Mouse (Mus musculus): Measurements from ENCODE around the gene Snapin. TPM values are rescaled to one million over a fixed set of nuclear protein-coding genes. Genes with fewer than 3 reads are reported as not detected.

Gene Snapin
- polyA plus RNA-seq, 1 experiment from 2014 or later = 79.4 TPM

- ATAC-seq = peak; percentile 16
- Histone ChIP-seq H3K27ac (ENCODE audit: low read length) (peak overlapping the region; percentile 75), H3K4me3 (ENCODE audit: low read length) (no peak overlapping the region), H3K36me3 (ENCODE audit: control insufficient read depth, insufficient read depth, low read length) (no peaks in the 10 kb centered on the region), H3K4me1 (ENCODE audit: control insufficient read depth, insufficient read depth, low read length) (no peaks in the 10 kb centered on the region), H3K9ac (ENCODE audit: low read depth, low read length) (peak overlapping the region; percentile 53), H3K27me3 (replicated peaks; ENCODE audit: control insufficient read depth, insufficient read depth, low read length) (no peaks in the 10 kb centered on the region), H3K9me3 (ENCODE audit: control insufficient read depth, low read length) (no peaks in the 10 kb centered on the region), H3K4me2 (ENCODE audit: low read depth, low read length) (peak overlapping the region; percentile 47)
- 43% methylated on average over 7 of the region's 7 CpGs for WGBS
Measured at GRCm38 (mm10) chr3:90447123-90447494, 43.7 kb downstream of the Snapin start.

DNA sequence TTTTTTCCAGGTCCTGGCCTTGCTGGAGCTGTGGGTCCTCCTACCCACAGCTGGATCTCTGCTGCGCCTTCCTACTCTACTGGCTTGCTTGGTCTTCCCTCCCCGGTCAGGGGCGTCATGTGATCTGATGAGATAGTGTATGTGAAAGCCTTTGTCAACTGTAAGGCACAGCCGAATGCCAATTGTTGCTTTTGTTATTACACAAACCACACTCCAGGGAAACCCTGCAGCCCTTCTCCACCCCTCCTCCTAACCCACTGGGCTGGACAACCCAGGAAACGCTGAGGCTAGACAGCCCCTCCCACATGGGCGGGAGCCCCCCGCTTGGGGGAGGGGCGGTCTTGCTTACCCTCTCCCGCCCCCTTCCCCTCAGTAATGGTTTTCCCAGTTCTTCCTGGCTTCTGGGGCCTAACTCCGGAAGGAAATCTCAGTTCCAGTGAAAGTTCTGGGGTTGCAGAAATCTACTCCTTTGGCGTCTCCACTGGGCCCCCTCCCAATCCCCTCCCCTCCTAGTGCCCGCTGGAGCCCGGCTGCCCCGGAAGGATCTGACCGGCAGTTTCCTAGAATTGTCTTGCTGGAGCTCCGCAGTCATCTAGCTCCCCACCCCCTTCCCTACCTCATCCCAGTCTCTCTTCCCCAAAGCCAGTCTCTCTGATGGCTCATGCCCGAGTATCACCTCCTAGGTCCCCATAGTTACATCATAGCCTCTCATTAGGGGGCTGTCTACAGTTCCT lies 44.3 kb downstream of the Snapin start:
- peak overlapping the region; percentile 53 for H3K9ac ChIP-seq (ENCODE audit: low read depth, low read length)
- peak overlapping the region; percentile 75 for H3K27ac ChIP-seq (ENCODE audit: low read length)
- ATAC-seq = peak; percentile 94
- no peaks in the 10 kb centered on the region for H3K4me1 ChIP-seq (ENCODE audit: control insufficient read depth, insufficient read depth, low read length)
- no peaks in the 10 kb centered on the region for H3K9me3 ChIP-seq (ENCODE audit: control insufficient read depth, low read length)
- H3K4me2 ChIP-seq (ENCODE audit: low read depth, low read length) = peak overlapping the region; percentile 47
- H3K36me3 ChIP-seq (ENCODE audit: control insufficient read depth, insufficient read depth, low read length) = no peaks in the 10 kb centered on the region
- 1% methylated on average over 17 of the region's 17 CpGs for WGBS
- no peaks in the 10 kb centered on the region for H3K27me3 ChIP-seq (replicated peaks; ENCODE audit: control insufficient read depth, insufficient read depth, low read length)
- H3K4me3 ChIP-seq (ENCODE audit: low read length) = peak overlapping the region; percentile 31

DNA sequence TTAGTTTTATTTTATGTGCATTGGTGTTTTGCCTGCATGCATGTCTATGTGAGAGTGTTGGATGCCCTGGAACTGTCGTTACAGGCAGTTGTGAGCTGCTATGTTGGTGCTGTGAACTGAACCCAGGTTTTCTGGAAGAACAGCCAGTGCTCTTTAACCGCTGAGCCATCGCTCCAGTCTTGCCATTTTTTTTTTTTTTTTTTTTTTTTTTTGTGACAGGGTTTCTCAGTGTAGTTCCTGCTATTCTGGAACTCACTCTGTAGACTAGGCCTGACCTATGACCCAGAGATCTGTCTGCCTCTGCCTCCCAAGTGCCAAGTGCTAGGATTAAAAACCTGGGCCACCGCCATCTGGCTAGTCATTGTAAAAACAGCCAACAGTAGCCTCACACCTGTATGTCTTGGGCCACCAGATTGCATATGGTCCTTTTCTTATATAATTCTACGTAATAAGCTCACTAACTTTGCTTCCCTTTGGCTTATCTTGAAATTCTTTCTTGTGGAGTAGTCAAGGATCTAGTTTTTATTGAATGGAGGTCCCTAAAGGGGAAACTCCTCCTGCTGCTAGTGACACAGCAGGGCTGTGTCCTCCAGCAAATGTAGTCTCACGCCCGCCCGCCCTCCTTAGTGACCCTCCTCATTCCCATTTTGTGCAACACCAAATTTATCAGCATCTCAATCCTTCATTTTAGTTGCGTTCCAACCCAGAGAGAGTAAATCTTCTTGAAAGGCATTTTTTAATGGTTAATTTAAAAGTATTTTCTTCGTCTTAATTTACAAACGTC lies 45.2 kb downstream of the Snapin start:
- no peak for ATAC-seq
- 65% methylated on average over 11 of the region's 11 CpGs for WGBS
- Histone ChIP-seq H3K9ac (ENCODE audit: low read depth, low read length) (no peak overlapping the region), H3K27me3 (replicated peaks; ENCODE audit: control insufficient read depth, insufficient read depth, low read length) (no peaks in the 10 kb centered on the region), H3K36me3 (ENCODE audit: control insufficient read depth, insufficient read depth, low read length) (no peaks in the 10 kb centered on the region), H3K4me3 (ENCODE audit: low read length) (no peak overlapping the region), H3K27ac (ENCODE audit: low read length) (peak overlapping the region; percentile 64), H3K9me3 (ENCODE audit: control insufficient read depth, low read length) (no peaks in the 10 kb centered on the region), H3K4me1 (ENCODE audit: control insufficient read depth, insufficient read depth, low read length) (no peaks in the 10 kb centered on the region), H3K4me2 (ENCODE audit: low read depth, low read length) (peak overlapping the region; percentile 20; the same call in 1 of the 2 replicates)

DNA sequence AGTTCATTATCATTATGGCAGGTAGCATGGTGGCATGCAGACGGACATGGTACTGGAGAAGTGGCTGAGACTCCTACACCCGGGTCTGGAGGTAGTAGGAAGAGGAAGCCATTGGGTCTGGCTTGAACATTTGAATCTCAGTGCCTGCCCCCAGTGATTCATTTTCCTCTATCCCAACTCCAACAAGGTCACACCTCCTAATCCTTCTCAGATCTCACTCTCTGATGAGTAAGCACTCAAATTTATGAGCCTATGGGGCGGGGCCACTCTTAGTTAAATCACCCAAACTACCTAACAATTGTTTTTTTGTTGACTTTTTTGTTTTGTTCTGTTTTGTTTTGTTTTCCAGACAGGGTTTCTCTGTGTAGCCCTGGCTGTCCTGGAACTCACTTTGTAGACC lies 46.9 kb downstream of the Snapin start:
- no peaks in the 10 kb centered on the region for H3K9me3 ChIP-seq (ENCODE audit: control insufficient read depth, low read length)
- no peaks in the 10 kb centered on the region for H3K27me3 ChIP-seq (replicated peaks; ENCODE audit: control insufficient read depth, insufficient read depth, low read length)
- no peaks in the 10 kb centered on the region for H3K4me1 ChIP-seq (ENCODE audit: control insufficient read depth, insufficient read depth, low read length)
- no peak overlapping the region for H3K27ac ChIP-seq (ENCODE audit: low read length)
- H3K4me3 ChIP-seq (ENCODE audit: low read length) = no peak overlapping the region
- no peak for ATAC-seq
- no peak overlapping the region for H3K4me2 ChIP-seq (ENCODE audit: low read depth, low read length)
- no peak overlapping the region for H3K9ac ChIP-seq (ENCODE audit: low read depth, low read length)
- 93% methylated on average over 3 of the region's 3 CpGs for WGBS
- no peaks in the 10 kb centered on the region for H3K36me3 ChIP-seq (ENCODE audit: control insufficient read depth, insufficient read depth, low read length)

DNA sequence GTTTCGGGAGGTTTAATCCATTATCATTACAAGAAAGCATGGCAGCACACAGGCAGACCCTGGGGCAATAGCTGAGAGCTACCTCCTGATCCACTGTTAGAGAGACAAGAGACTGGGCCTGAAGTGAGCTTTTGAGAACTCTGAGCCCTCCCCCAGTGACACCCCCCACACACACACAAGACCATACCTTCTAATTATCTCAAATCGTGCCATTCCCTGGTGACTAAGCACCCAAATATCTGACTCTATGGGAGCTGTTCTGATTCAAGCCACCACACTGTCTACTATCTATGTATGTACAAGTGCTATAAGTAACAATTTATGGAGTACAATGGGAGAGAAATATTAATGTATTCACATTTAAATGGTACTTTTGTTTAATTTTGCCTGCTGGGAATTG lies 50.1 kb downstream of the Snapin start:
- 89% methylated on average over 2 of the region's 2 CpGs for WGBS
- H3K4me2 ChIP-seq (ENCODE audit: low read depth, low read length) = no peak overlapping the region
- H3K4me1 ChIP-seq (ENCODE audit: control insufficient read depth, insufficient read depth, low read length) = no peaks in the 10 kb centered on the region
- H3K36me3 ChIP-seq (ENCODE audit: control insufficient read depth, insufficient read depth, low read length) = no peaks in the 10 kb centered on the region
- no peak overlapping the region for H3K4me3 ChIP-seq (ENCODE audit: low read length)
- no peak overlapping the region for H3K9ac ChIP-seq (ENCODE audit: low read depth, low read length)
- ATAC-seq = no peak
- H3K9me3 ChIP-seq (ENCODE audit: control insufficient read depth, low read length) = no peaks in the 10 kb centered on the region
- no peaks in the 10 kb centered on the region for H3K27me3 ChIP-seq (replicated peaks; ENCODE audit: control insufficient read depth, insufficient read depth, low read length)
- H3K27ac ChIP-seq (ENCODE audit: low read length) = no peak overlapping the region

Other genes with a start within 250 kb of the Snapin start
- 16.0 and 18.9 TPM in 2 replicates for gene Creb3l4, start 247.5 kb downstream of the Snapin start, polyA plus RNA-seq (2015; fragmentation: Nextera tagmentation; extraction: Ambion mirVana)
- 94.5 and 127 TPM in 2 replicates for gene Slc39a1, start 242.9 kb downstream of the Snapin start, polyA plus RNA-seq (2015; fragmentation: Nextera tagmentation; extraction: Ambion mirVana)
- gene Crtc2, start 236.9 kb downstream of the Snapin start, polyA plus RNA-seq (2015; fragmentation: Nextera tagmentation; extraction: Ambion mirVana) = 19.1 and 20.1 TPM in 2 replicates
- 2.3 and 2.4 TPM in 2 replicates for gene Dennd4b, start 225.8 kb downstream of the Snapin start, polyA plus RNA-seq (2015; fragmentation: Nextera tagmentation; extraction: Ambion mirVana)
- gene Gatad2b, start 197.9 kb downstream of the Snapin start, polyA plus RNA-seq (2015; fragmentation: Nextera tagmentation; extraction: Ambion mirVana) = 6.4 and 8.9 TPM in 2 replicates
- gene Slc27a3, start 101.1 kb downstream of the Snapin start, polyA plus RNA-seq (2015; fragmentation: Nextera tagmentation; extraction: Ambion mirVana) = 8.4 and 8.6 TPM in 2 replicates
- gene Ints3, start 57.4 kb downstream of the Snapin start, polyA plus RNA-seq (2015; fragmentation: Nextera tagmentation; extraction: Ambion mirVana) = 20.2 and 22.1 TPM in 2 replicates
- gene Npr1, start 25.2 kb downstream of the Snapin start, polyA plus RNA-seq (2015; fragmentation: Nextera tagmentation; extraction: Ambion mirVana) = 5.6 and 6.6 TPM in 2 replicates
- gene Ilf2, start 14.9 kb downstream of the Snapin start, polyA plus RNA-seq (2015; fragmentation: Nextera tagmentation; extraction: Ambion mirVana) = 125 and 140 TPM in 2 replicates
- gene Chtop, start 18.5 kb upstream of the Snapin start, polyA plus RNA-seq (2015; fragmentation: Nextera tagmentation; extraction: Ambion mirVana) = 90.4 and 99.8 TPM in 2 replicates
- gene S100a1, start 23.4 kb upstream of the Snapin start, polyA plus RNA-seq (2015; fragmentation: Nextera tagmentation; extraction: Ambion mirVana) = 142 and 192 TPM in 2 replicates
- 38.5 and 40.8 TPM in 2 replicates for gene S100a13, start 23.4 kb upstream of the Snapin start, polyA plus RNA-seq (2015; fragmentation: Nextera tagmentation; extraction: Ambion mirVana)
- gene S100a14, start 35.8 kb upstream of the Snapin start, polyA plus RNA-seq (2015; fragmentation: Nextera tagmentation; extraction: Ambion mirVana) = 7.1 and 10.7 TPM in 2 replicates
- gene S100a16, start 46.2 kb upstream of the Snapin start, polyA plus RNA-seq (2015; fragmentation: Nextera tagmentation; extraction: Ambion mirVana) = 99.1 and 113 TPM in 2 replicates
- 0.23 and 0.29 TPM in 2 replicates for gene S100a3, start 69.5 kb upstream of the Snapin start, polyA plus RNA-seq (2015; fragmentation: Nextera tagmentation; extraction: Ambion mirVana)
- not detected in 2 replicates for gene S100a2, start 99.2 kb upstream of the Snapin start, polyA plus RNA-seq (2015; fragmentation: Nextera tagmentation; extraction: Ambion mirVana)
- gene Gm42674, start 110.9 kb upstream of the Snapin start, polyA plus RNA-seq (2015; fragmentation: Nextera tagmentation; extraction: Ambion mirVana) = not detected in 2 replicates
- gene S100a4, start 112.7 kb upstream of the Snapin start, polyA plus RNA-seq (2015; fragmentation: Nextera tagmentation; extraction: Ambion mirVana) = 3.6 and 4.0 TPM in 2 replicates
- 13.2 and 16.0 TPM in 2 replicates for gene S100a5, start 117.5 kb upstream of the Snapin start, polyA plus RNA-seq (2015; fragmentation: Nextera tagmentation; extraction: Ambion mirVana)
- gene S100a6, start 121.8 kb upstream of the Snapin start, polyA plus RNA-seq (2015; fragmentation: Nextera tagmentation; extraction: Ambion mirVana) = 376 and 422 TPM in 2 replicates
- 0.17 and 0.42 TPM in 2 replicates for gene S100a7a, start 163.0 kb upstream of the Snapin start, polyA plus RNA-seq (2015; fragmentation: Nextera tagmentation; extraction: Ambion mirVana)
- gene S100a8, start 177.9 kb upstream of the Snapin start, polyA plus RNA-seq (2015; fragmentation: Nextera tagmentation; extraction: Ambion mirVana) = 14.9 and 30.6 TPM in 2 replicates
- 10.1 and 27.1 TPM in 2 replicates for gene S100a9, start 204.7 kb upstream of the Snapin start, polyA plus RNA-seq (2015; fragmentation: Nextera tagmentation; extraction: Ambion mirVana)
- not detected in 2 replicates for gene Pglyrp4, start 235.9 kb upstream of the Snapin start, polyA plus RNA-seq (2015; fragmentation: Nextera tagmentation; extraction: Ambion mirVana)